Mouse (Mus musculus) hindbrain, embryonic 11.5 days (tissue): ENCODE results near the gene St6galnac3. TPM values are rescaled to one million over a fixed set of nuclear protein-coding genes. Genes with fewer than 3 reads are reported as not detected.
A peak's percentile ranks its signal among the peaks of the same experiment; 100 is the strongest.

Source experiments
- ATAC-seq: fragments of 200-750 bp; cut with Nextera tagmentation; 2 replicates; pipeline ENCODE4 v1.8.0; 2017; ENCODE audit warnings: mild to moderate bottlenecking, moderate TSS enrichment, moderate library complexity; ENCODE audit not compliant: low FRiP score
- DNase-seq: peaks from one replicate; pipeline ENCODE4 v3.0.0-alpha.2; 2015; ENCODE audit warnings: low spot score
- H3K27ac ChIP-seq: fragments of 300-500 bp; sonication (generic); 2 replicates; pipeline ENCODE4 v1.5.1; 2014; ENCODE audit warnings: mild to moderate bottlenecking, low read depth, low read length
- H3K27me3 ChIP-seq: fragments of 300-500 bp; sonication (generic); 2 replicates; pipeline ENCODE4 v1.6.1; 2014; ENCODE audit warnings: mild to moderate bottlenecking, low read length, moderate library complexity, mixed read lengths; ENCODE audit not compliant: control insufficient read depth, insufficient read depth
- H3K36me3 ChIP-seq: fragments of 300-500 bp; sonication (generic); 2 replicates; pipeline ENCODE4 v1.6.1; 2014; ENCODE audit warnings: mild to moderate bottlenecking, low read length, moderate library complexity, mixed read lengths; ENCODE audit not compliant: control insufficient read depth, insufficient read depth
- H3K4me1 ChIP-seq: fragments of 300-500 bp; sonication (generic); replicated peaks from 2 replicates; pipeline ENCODE4 v1.6.1; 2014; ENCODE audit warnings: low read length, mixed read lengths; ENCODE audit not compliant: control insufficient read depth, insufficient read depth
- H3K4me2 ChIP-seq: fragments of 300-500 bp; sonication (generic); replicated peaks from 2 replicates; pipeline ENCODE4 v1.6.1; 2014; ENCODE audit warnings: mild to moderate bottlenecking, low read depth, low read length
- H3K4me3 ChIP-seq: fragments of 300-500 bp; sonication (generic); 2 replicates; pipeline ENCODE4 v1.5.1; 2014; ENCODE audit warnings: low read depth, low read length
- H3K9ac ChIP-seq: fragments of 300-500 bp; sonication (generic); 2 replicates; pipeline ENCODE4 v1.6.1; 2014; ENCODE audit warnings: low read depth, low read length
- H3K9me3 ChIP-seq: fragments of 300-500 bp; sonication (generic); 2 replicates; pipeline ENCODE4 v1.6.1; 2016; ENCODE audit warnings: low read length; ENCODE audit not compliant: control insufficient read depth
- WGBS: fragments of 180-500 bp; shearing (Covaris S2); extraction: QIAGEN DNeasy Blood & Tissue Kit; methylation state at CpG from one replicate; pipeline ENCODE4 v1.1.7; 2014; 5-methylcytosine and 5-hydroxymethylcytosine counted together
- polyA plus RNA-seq: library from polyadenylated mRNA; unstranded; fragments of >200 nt; fragmentation: Nextera tagmentation; extraction: Ambion mirVana; gene quantifications from 2 replicates; pipeline ENCODE4 v1.2.1, GENCODE M21; 2014

The St6galnac3 gene
- polyA plus RNA-seq, 1 experiment from 2014 or later = 34.8 TPM

GRCm38 (mm10) chr3:153475461-153475860 lies 249.5 kb downstream of the St6galnac3 start:
- 97% methylated on average over 20 of the region's 20 CpGs for WGBS

GRCm38 (mm10) chr3:153472583-153473471 lies 252.1 kb downstream of the St6galnac3 start:
- Histone ChIP-seq H3K27me3 (no peaks in the 10 kb centered on the region), H3K4me3 (no peak overlapping the region), H3K9me3 (no peaks in the 10 kb centered on the region), H3K4me1 (no peaks in the 10 kb centered on the region), H3K4me2 (no peak overlapping the region), H3K9ac (no peak overlapping the region), H3K36me3 (no peaks in the 10 kb centered on the region), H3K27ac (no peak overlapping the region)
- WGBS = 54% methylated on average over 11 of the region's 11 CpGs
- ATAC-seq (peak; percentile 56; the same call in 1 of the 2 replicates), DNase-seq (peak; percentile 49)

More at GRCm38 (mm10) chr3:153475461-153475860, 249.5 kb downstream of the St6galnac3 start:
- no peak for DNase-seq
- Histone ChIP-seq H3K36me3 (no peaks in the 10 kb centered on the region), H3K9me3 (no peaks in the 10 kb centered on the region), H3K4me3 (no peak overlapping the region), H3K27ac (no peak overlapping the region), H3K4me2 (no peak overlapping the region), H3K27me3 (no peaks in the 10 kb centered on the region), H3K9ac (no peak overlapping the region), H3K4me1 (no peaks in the 10 kb centered on the region)
- no peak for ATAC-seq

GRCm38 (mm10) chr3:153463849-153464248 lies 261.1 kb downstream of the St6galnac3 start:
- H3K4me3 ChIP-seq = no peak overlapping the region
- WGBS = 95% methylated on average over 6 of the region's 6 CpGs
- no peaks in the 10 kb centered on the region for H3K27me3 ChIP-seq
- no peak for DNase-seq
- H3K4me1 ChIP-seq = no peaks in the 10 kb centered on the region
- H3K27ac ChIP-seq = no peak overlapping the region
- no peak overlapping the region for H3K4me2 ChIP-seq
- ATAC-seq = no peak
- H3K9me3 ChIP-seq = no peaks in the 10 kb centered on the region
- no peaks in the 10 kb centered on the region for H3K36me3 ChIP-seq
- H3K9ac ChIP-seq = no peak overlapping the region

- DNase-seq (no peak), ATAC-seq (no peak)
- no peaks in the 10 kb centered on the region for H3K27me3 ChIP-seq
- H3K4me2 ChIP-seq = no peak overlapping the region
- 97% methylated on average over 4 of the region's 4 CpGs for WGBS
- no peak overlapping the region for H3K9ac ChIP-seq
- no peak overlapping the region for H3K4me3 ChIP-seq
- no peaks in the 10 kb centered on the region for H3K9me3 ChIP-seq
- H3K4me1 ChIP-seq = no peaks in the 10 kb centered on the region
- no peak overlapping the region for H3K27ac ChIP-seq
- no peaks in the 10 kb centered on the region for H3K36me3 ChIP-seq
Observed at GRCm38 (mm10) chr3:153460173-153460572, 264.8 kb downstream of the St6galnac3 start.

- ATAC-seq (no peak), DNase-seq (no peak)
- no peaks in the 10 kb centered on the region for H3K36me3 ChIP-seq
- 81% methylated on average over 3 of the region's 3 CpGs for WGBS
- no peaks in the 10 kb centered on the region for H3K9me3 ChIP-seq
- H3K27me3 ChIP-seq = no peaks in the 10 kb centered on the region
- H3K9ac ChIP-seq = no peak overlapping the region
- H3K4me3 ChIP-seq = no peak overlapping the region
- no peak overlapping the region for H3K27ac ChIP-seq
- H3K4me2 ChIP-seq = no peak overlapping the region
- no peaks in the 10 kb centered on the region for H3K4me1 ChIP-seq
Observed at GRCm38 (mm10) chr3:153458593-153458992, 266.4 kb downstream of the St6galnac3 start.

GRCm38 (mm10) chr3:153457701-153458100 lies 267.3 kb downstream of the St6galnac3 start:
- Histone ChIP-seq H3K36me3 (no peaks in the 10 kb centered on the region), H3K4me3 (no peak overlapping the region), H3K27ac (no peak overlapping the region), H3K27me3 (no peaks in the 10 kb centered on the region), H3K4me1 (no peaks in the 10 kb centered on the region), H3K9me3 (no peaks in the 10 kb centered on the region), H3K9ac (no peak overlapping the region), H3K4me2 (no peak overlapping the region)
- 86% methylated on average over 4 of the region's 4 CpGs for WGBS
- DNase-seq = no peak
- ATAC-seq = no peak

GRCm38 (mm10) chr3:153457203-153457602 lies 267.8 kb downstream of the St6galnac3 start:
- H3K36me3 ChIP-seq = no peaks in the 10 kb centered on the region
- no peaks in the 10 kb centered on the region for H3K4me1 ChIP-seq
- H3K9me3 ChIP-seq = no peaks in the 10 kb centered on the region
- H3K27ac ChIP-seq = no peak overlapping the region
- no peaks in the 10 kb centered on the region for H3K27me3 ChIP-seq
- no peak overlapping the region for H3K4me3 ChIP-seq
- WGBS = 86% methylated on average over 2 of the region's 2 CpGs
- no peak overlapping the region for H3K4me2 ChIP-seq
- DNase-seq = no peak
- ATAC-seq = no peak
- no peak overlapping the region for H3K9ac ChIP-seq

- WGBS = 86% methylated on average over 5 of the region's 5 CpGs
- no peaks in the 10 kb centered on the region for H3K36me3 ChIP-seq
- ATAC-seq = no peak
- no peaks in the 10 kb centered on the region for H3K9me3 ChIP-seq
- H3K9ac ChIP-seq = no peak overlapping the region
- no peak for DNase-seq
- H3K27ac ChIP-seq = no peak overlapping the region
- H3K4me1 ChIP-seq = no peaks in the 10 kb centered on the region
- no peaks in the 10 kb centered on the region for H3K27me3 ChIP-seq
- no peak overlapping the region for H3K4me3 ChIP-seq
- H3K4me2 ChIP-seq = no peak overlapping the region
Observed at GRCm38 (mm10) chr3:153456227-153456626, 268.7 kb downstream of the St6galnac3 start.
